Mouse (Mus musculus) right cerebral cortex, postnatal 4 days (tissue): ENCODE measurements around the gene Plpp3.

Source experiments
- DNase-seq: peaks from one replicate; pipeline ENCODE4 v3.0.0-alpha.2; 2022

The Plpp3 gene

GRCm38 (mm10) chr4:105158651-105159530 lies 1.7 kb downstream of the Plpp3 start:
- DNase-seq, result no peak

DNA sequence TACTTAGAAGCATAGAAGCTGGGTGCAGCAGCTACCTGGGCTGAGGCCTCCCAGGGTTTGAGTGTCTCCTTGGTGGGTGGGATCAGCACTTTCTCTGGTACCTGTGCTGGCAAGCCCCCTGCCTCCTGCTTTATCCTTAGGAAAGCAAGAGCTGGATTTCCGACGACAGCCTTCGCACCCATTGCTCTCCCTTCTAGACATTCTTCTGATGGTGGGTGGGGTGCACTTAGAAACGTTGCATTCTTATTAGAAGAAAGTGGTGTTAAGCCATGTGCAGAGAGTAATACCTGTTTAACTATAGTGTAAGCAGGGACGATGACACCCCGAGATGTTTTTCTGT lies 2.4 kb downstream of the Plpp3 start:
- no peak for DNase-seq

DNA sequence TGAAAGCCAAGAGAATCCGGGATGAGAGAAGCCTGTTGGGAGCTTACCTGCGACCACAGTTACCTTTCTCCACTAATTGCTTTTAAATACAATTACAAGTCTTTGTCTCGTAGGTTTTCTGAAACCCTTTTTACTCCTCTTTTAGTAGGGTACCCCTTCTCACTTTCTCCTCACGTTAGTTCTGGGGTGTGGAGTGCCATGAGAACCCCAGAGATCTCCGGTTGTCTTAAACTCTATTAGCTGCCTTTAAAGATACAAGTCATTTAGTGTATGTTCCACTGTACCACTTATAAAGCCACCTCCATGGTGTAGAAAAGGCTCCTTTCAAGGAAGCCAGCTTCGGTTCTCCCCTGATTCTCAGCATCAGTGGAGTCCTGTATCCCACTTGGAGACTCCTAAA lies 3.3 kb downstream of the Plpp3 start:
- no peak for DNase-seq

DNA sequence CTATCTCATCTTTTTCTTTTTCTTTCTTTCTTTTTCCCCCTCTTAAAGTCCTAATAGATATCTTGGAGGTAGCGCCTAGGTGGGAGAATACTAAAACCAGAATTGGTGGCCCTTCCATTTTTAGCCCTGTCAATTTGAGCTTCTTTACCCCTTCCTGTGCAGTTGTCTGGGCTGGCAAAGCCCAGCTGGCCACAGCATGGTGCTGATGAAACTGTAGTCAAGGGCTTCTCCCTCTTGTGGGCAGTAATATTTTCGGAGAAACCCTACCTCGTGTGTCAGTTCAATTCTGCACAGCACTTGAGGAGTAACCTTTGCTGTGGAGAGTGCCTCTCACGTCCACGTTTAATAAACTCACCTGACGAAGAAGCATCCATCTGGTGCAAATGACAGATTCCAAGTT lies 4.9 kb downstream of the Plpp3 start:
- no peak for DNase-seq

DNA sequence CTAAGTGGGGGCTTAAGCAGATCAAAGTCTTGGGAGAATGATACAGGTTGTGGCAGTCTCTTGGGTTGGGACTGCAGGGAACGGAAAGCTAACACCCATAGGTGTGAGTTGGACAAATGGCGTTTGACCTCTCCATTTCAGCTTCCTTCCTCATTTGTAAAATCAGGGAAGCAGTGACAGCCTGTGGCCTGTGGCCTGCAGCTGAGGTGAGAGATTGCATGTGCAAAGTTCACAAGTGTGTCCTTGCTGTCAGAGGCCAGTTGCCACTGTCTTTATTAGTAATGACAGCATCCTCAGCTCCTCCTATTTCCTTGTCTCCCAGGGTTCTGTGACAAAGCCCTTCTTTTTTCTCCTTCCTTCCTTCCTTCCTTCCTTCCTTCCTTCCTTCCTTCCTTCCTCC lies 5.5 kb downstream of the Plpp3 start:
- DNase-seq, result no peak

DNA sequence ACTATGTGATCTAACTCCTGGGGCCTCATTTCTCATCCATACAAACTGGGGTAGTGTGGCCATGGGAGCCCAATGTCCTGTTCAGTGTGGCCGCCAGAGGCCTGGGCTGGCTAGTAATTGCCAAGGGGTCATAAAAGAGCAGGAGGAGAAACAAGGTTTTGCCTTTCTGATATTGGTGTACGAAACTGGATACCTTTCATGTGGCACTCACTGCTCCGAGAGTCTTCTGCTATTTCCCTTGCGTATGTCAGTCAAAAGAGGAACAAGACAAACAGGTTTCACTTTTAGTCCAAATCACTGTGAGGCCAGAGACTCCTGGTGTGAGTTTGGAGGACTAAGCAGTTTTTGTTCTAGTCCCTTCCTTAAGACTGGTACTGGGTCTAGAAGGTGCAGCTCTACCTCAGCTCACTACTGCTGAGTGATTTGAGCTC lies 6.8 kb downstream of the Plpp3 start:
- DNase-seq, result no peak

DNA sequence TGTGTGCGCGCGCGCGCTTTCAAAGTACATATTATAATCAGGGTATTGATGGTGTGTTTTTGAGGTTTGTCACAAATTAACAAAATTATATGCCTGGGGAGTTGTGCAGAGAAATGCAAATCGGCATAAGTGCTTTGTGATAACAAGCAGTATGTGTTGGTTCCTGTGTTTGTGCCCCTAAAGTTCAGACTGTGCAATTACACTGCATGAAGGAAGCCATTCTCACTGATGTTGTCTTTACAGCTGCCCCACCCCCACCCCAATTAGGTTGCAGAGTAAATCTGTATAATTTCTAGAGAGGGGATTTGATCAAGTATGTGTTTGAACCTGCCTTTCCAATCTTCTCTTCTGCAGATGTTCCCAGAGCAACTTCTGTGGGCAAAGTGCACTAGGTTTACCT lies 7.8 kb downstream of the Plpp3 start:
- no peak for DNase-seq

DNA sequence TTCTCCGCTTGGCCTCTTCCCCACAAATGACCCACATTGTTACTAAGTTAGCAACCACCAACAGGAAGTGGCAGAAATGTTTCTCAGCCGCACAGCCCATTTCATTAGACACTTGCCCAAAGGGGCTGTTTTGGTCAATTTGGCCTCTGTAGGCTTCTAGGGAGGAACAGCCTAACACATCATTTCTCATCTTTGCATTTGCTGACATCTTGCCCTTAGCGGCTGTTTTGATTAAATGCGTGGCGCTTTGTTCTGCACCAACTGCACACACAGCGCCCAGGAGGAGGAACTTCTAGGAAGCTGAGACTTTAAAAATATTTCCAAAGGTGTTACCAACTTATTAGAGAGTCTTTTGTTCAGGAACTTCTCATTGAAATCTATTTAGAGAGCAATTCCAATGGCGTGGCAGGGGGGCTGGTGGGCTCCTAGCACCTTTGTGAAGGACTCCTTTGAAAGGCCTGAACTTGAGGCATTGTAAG lies 12.0 kb downstream of the Plpp3 start:
- DNase-seq, result no peak

- no peak for DNase-seq
Observed at GRCm38 (mm10) chr4:105169826-105170810, 13.0 kb downstream of the Plpp3 start.

DNA sequence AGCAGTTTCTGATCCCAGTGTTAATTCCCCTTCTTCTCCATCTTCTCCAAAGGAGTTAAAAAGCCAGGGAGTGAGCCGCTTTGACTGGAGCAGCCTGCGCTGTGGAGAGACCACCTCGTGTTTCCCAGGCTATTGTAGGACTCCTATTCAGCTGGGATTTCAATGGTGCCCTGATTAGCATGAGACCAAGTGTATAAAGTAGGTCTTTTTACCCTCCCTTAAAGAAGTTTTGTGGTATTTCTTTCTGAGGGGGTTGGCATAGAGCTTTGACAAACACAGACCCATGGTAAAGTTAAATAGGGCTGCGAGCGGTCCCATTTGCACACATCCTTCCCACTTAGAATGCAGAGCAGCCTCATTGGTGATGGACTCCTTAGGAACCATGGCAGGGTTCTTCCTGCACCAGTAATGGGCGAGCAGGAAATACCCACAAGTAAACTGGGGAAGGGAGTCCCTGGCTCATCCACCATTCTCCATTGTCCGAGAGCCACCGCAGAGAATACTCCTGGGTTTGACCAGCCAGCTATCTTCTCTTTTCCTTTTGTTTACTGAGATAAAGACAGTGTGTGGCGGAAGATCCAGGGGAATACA lies 13.8 kb downstream of the Plpp3 start:
- no peak for DNase-seq

- DNase-seq, result no peak
Observed at GRCm38 (mm10) chr4:105171432-105171831, 14.3 kb downstream of the Plpp3 start.

DNA sequence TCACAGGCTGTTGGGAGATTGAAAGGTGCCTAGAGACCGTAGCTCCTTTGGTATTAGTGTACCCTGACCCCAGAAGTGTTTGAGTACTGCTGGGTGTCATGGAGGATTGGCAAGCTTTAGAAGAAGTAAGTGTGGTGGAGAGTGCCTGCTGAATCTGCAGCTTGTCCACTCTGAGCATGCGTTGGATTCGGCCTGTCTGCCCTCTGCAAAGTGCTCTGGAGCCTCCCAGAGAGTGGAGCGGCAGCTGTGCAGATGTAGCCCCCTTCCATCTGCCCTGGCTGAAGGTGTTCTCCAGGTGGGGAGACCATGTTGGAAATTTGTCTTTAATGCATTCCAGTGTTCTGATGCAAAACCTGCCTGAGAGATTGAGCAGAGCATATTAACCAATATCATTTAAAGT lies 17.6 kb downstream of the Plpp3 start:
- DNase-seq, result no peak

DNA sequence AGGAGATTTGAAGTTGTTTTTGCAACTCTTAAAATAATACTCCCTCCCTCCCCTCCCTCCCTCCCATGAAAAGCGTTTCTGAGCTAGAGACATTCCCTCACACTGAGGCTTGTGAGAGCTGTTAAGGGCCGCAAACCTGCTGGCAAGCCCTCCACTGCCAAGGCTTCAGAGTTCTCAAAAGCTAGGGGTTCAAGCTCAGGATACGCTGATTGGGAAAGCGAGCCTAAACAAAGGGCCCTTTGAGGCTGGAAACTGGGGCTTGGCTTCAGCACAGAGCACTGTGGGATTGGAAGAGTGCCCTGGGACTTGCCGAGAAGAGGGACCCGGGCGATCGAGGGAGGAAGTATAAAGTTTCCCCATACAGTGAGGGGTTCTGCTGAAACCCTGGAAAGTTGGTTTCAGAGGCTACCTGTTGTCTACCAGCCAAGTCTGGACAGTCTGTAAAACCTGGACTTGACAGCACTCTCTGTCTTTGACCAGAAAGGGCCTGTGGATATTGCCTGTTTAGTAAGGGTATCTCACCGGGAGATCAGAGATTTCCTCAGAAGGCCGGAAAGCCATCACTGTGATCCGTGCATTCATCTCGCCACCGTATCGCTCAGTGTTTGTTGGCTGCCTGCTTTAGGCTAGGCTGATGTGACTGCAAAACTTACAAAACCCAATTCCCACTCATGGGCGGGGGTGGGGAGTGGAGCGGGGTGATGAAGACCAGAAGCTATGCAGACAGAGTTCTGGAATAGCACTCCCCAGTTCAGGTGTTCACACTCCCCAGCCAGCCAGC lies 18.3 kb downstream of the Plpp3 start:
- DNase-seq, result peak; percentile 40

GRCm38 (mm10) chr4:105181014-105181658 lies 24.0 kb downstream of the Plpp3 start:
- peak; percentile 48 for DNase-seq

GRCm38 (mm10) chr4:105181659-105182167 lies 24.6 kb downstream of the Plpp3 start:
- DNase-seq, result no peak

DNA sequence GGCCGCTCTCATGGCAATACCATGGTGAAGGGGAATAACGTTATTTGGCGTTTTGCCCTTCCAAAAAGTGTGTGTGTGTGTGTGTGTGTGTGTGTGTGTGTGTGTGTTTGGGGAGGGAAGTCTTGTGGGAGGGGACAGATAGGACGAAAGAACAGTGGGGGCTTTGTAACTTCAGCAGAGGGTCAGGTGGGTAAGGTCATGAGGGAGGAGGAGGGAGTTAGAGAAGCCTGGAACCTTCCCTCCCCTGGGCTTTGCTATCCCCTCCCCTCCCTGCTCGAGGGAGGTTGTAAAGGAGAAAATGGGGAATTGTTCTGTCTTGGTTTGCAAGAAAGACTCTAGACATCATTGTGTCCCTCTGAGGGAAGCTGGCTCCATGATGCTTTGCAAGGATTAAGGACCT lies 25.1 kb downstream of the Plpp3 start:
- no peak for DNase-seq

DNA sequence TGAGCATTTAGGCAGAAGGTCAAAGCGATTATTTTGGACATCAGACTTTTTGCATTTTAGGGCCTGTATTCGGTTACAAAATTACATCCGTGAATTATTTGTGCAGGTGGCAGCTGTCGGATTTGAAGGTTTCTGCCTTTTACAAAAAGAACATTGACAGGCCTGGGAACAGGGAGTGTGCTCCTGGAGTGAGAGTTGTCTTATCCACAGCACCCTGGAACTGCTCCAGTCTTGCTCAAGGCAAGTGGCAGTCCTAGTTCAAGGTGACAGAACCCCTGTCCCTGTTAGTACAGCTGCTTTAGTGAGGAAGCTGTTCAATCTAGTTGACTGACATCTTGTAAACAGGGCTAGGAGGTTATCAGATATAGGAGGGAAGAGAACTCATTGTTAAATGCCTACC lies 27.3 kb downstream of the Plpp3 start:
- DNase-seq, result no peak

GRCm38 (mm10) chr4:105184924-105185323 lies 27.8 kb downstream of the Plpp3 start:
- DNase-seq, result no peak

- DNase-seq, result no peak
Observed at GRCm38 (mm10) chr4:105186654-105187053, 29.5 kb downstream of the Plpp3 start.

DNA sequence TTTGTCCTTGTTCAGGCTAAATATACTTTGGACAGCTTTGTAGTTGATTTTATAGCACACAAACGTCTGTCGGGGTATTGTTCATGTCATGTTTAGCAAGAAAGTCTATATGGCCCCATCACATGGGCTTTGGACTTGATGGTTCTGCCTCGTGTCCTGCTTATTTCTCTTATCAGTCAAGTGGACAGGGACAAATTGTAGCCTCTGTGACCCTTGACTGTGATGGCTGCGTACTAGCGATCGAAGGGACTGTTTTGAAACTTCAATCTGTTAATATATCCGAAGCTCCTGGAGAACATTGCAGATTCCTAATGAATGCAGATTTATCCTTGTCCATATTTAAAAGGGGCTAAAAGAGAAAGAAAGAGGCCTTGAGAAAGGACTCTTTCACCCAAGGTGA lies 30.7 kb downstream of the Plpp3 start:
- DNase-seq, result no peak

GRCm38 (mm10) chr4:105188801-105189200 lies 31.7 kb downstream of the Plpp3 start:
- no peak for DNase-seq

DNA sequence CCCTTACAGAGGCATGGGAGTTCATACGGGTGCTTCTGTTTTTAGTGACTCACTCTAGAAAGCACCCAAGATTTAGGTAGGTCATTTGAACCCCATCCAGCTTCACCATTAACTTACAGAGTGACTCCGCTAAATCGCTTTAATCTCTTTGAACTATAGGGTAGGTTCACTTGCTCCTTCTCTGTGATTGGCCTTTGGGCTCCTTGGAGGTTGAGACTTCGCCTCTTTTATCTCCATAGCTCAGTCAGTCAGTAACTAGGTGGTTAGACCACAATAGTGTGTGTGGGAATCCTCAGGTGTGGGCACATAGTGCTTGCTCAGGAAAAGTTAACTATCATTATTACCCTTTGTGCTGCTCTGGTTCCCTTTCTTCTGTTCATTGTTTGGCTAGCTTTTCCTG lies 33.7 kb downstream of the Plpp3 start:
- DNase-seq, result no peak
